Mouse (Mus musculus) lung, adult 2 months (tissue): Measurements from ENCODE around the gene Pola1. TPM values are rescaled to one million over a fixed set of nuclear protein-coding genes. Genes with fewer than 3 reads are reported as not detected.

ENCODE experiments used
- DNase-seq: peaks from one replicate; pipeline ENCODE4 v3.0.0; 2022
- H3K4me1 ChIP-seq: fragments of 200-500 bp; 2 replicates; pipeline ENCODE4 v1.6.1; 2011; ENCODE audit warnings: low read length; ENCODE audit not compliant: control insufficient read depth, insufficient read depth
- H3K4me3 ChIP-seq: fragments of 200-500 bp; replicated peaks from 2 replicates; pipeline ENCODE3; 2011; ENCODE audit warnings: low read depth, mild to moderate bottlenecking, control low read depth, low read length; ENCODE audit errors: extremely low read depth
- CTCF ChIP-seq: fragments of 200-500 bp; IDR thresholded peaks from 2 replicates; pipeline ENCODE4 v1.5.1; 2011; ENCODE audit warnings: mild to moderate bottlenecking, low read length, control low read depth; ENCODE audit not compliant: insufficient read depth
- POLR2A ChIP-seq: fragments of 200-500 bp; IDR thresholded peaks from 2 replicates; pipeline ENCODE4 v1.6.1; 2011; ENCODE audit warnings: low read depth, mild to moderate bottlenecking, control low read depth, low read length, borderline replicate concordance; ENCODE audit errors: extremely low read depth
- WGBS: fragments of 180-500 bp; shearing (Covaris S2); methylation state at CpG from one replicate; pipeline ENCODE4 v1.1.7; 2018; 5-methylcytosine and 5-hydroxymethylcytosine counted together
- polyA plus RNA-seq: library from polyadenylated mRNA; depleted of rRNA; stranded (reverse); fragments of >200 nt; gene quantifications from 2 replicates; pipeline ENCODE4 v1.2.3, GENCODE M21; 2012

Pola1 gene
- polyA plus RNA-seq, 1 experiment = 0.53 TPM

- no peak overlapping the region for H3K4me3 ChIP-seq
- WGBS = 76% methylated on average over 1 of the region's 1 CpGs
- TF ChIP-seq CTCF (no peak), POLR2A (no peak)
- DNase-seq = no peak
- no peaks in the 10 kb centered on the region for H3K4me1 ChIP-seq
These were observed 310.6 kb downstream of the Pola1 start for GRCm38 (mm10) chrX:93321336-93321735.

- DNase-seq = no peak
- no peak for TF ChIP-seq CTCF
- no peak for TF ChIP-seq POLR2A
- Histone ChIP-seq H3K4me3 (no peak overlapping the region), H3K4me1 (no peaks in the 10 kb centered on the region)
- WGBS = 62% methylated on average over 2 of the region's 2 CpGs
These were observed 312.0 kb downstream of the Pola1 start for GRCm38 (mm10) chrX:93319979-93320378.

GRCm38 (mm10) chrX:93317577-93317976 is 314.4 kb downstream of the Pola1 start:
- 57% methylated on average over 4 of the region's 4 CpGs for WGBS
- DNase-seq = no peak
- Histone ChIP-seq H3K4me3 (no peak overlapping the region), H3K4me1 (no peaks in the 10 kb centered on the region)
- TF ChIP-seq POLR2A (no peak), CTCF (no peak)

GRCm38 (mm10) chrX:93305780-93306179 is 326.2 kb downstream of the Pola1 start:
- WGBS = 84% methylated on average over 7 of the region's 7 CpGs
- Histone ChIP-seq H3K4me3 (no peak overlapping the region), H3K4me1 (no peaks in the 10 kb centered on the region)
- TF ChIP-seq POLR2A (no peak), CTCF (no peak)
- no peak for DNase-seq

GRCm38 (mm10) chrX:93301798-93302197 is 330.2 kb downstream of the Pola1 start:
- Histone ChIP-seq H3K4me3 (no peak overlapping the region), H3K4me1 (no peaks in the 10 kb centered on the region)
- WGBS = 28% methylated on average over 7 of the region's 7 CpGs
- DNase-seq = no peak
- TF ChIP-seq POLR2A (no peak), CTCF (no peak)

- H3K4me3 ChIP-seq = no peak overlapping the region
- no peak for TF ChIP-seq CTCF
- TF ChIP-seq POLR2A = no peak
- 45% methylated on average over 10 of the region's 10 CpGs for WGBS
These were observed 331.7 kb downstream of the Pola1 start for GRCm38 (mm10) chrX:93300183-93300815.

GRCm38 (mm10) chrX:93299771-93300170 is 332.2 kb downstream of the Pola1 start:
- TF ChIP-seq POLR2A (no peak), CTCF (no peak)
- Histone ChIP-seq H3K4me3 (no peak overlapping the region), H3K4me1 (peaks cover 2% of the 10 kb centered on the region; the same call in 1 of the 2 replicates)
- DNase-seq = no peak
- WGBS = 50% methylated on average over 6 of the region's 6 CpGs

More at GRCm38 (mm10) chrX:93300183-93300815, 331.7 kb downstream of the Pola1 start:
- H3K4me1 ChIP-seq = peaks cover 2% of the 10 kb centered on the region; the same call in 1 of the 2 replicates
- no peak for DNase-seq

- Histone ChIP-seq H3K4me3 (no peak overlapping the region), H3K4me1 (peaks cover 2% of the 10 kb centered on the region; the same call in 1 of the 2 replicates)
- TF ChIP-seq POLR2A (no peak), CTCF (no peak)
- WGBS = 21% methylated on average over 43 of the region's 43 CpGs
- DNase-seq = no peak
These were observed 332.8 kb downstream of the Pola1 start for GRCm38 (mm10) chrX:93299046-93299626.

- 25% methylated on average over 40 of the region's 40 CpGs for WGBS
- TF ChIP-seq CTCF (no peak), POLR2A (no peak)
- H3K4me3 ChIP-seq = no peak overlapping the region
These were observed 334.9 kb downstream of the Pola1 start for GRCm38 (mm10) chrX:93297001-93297441.

GRCm38 (mm10) chrX:93295819-93296218 is 336.1 kb downstream of the Pola1 start:
- TF ChIP-seq POLR2A = no peak
- TF ChIP-seq CTCF = no peak
- Histone ChIP-seq H3K4me1 (peaks cover 2% of the 10 kb centered on the region; the same call in 1 of the 2 replicates), H3K4me3 (no peak overlapping the region)
- 27% methylated on average over 5 of the region's 5 CpGs for WGBS
- DNase-seq = no peak

More at GRCm38 (mm10) chrX:93297001-93297441, 334.9 kb downstream of the Pola1 start:
- no peak for DNase-seq
- peaks cover 2% of the 10 kb centered on the region; the same call in 1 of the 2 replicates for H3K4me1 ChIP-seq
